Mouse (Mus musculus) left cerebral cortex, postnatal 10 days (tissue): ENCODE measurements around the gene Xpo4. TPM values are rescaled to one million over a fixed set of nuclear protein-coding genes. Genes with fewer than 3 reads are reported as not detected.
A peak's percentile ranks its signal among the peaks of the same experiment; 100 is the strongest.

Source experiments
- DNase-seq, 2 experiments: peaks; one replicate each; pipeline ENCODE4 v3.0.0; 2021 to 2022; ENCODE audit warnings: low spot score in 2 of 2, mixed read lengths in 1 of 2; ENCODE audit errors: extremely low spot score in 1 of 2
- intact Hi-C: fragments of 180-260 bp; cut with DNase I; formaldehyde crosslinking; loops from one replicate; pipeline ENCODE4 v1.15.1; 2025
- total RNA-seq, 2 experiments: library from RNA; stranded (reverse); gene quantifications; 2 replicates each; pipeline ENCODE4 v1.2.3; 2021

Xpo4 gene
- total RNA-seq, 2 experiments from 2014 or later, result 14.8 to 15.2 TPM

- no peak for DNase-seq
- intact Hi-C loops, result no loop called here
Observed at GRCm38 (mm10) chr14:57554434-57554833, 110.8 kb downstream of the Xpo4 start.

- DNase-seq, result no peak
- intact Hi-C loops, result no loop called here
Observed at GRCm38 (mm10) chr14:57552945-57553344, 112.3 kb downstream of the Xpo4 start.

GRCm38 (mm10) chr14:57547062-57547461 is 118.2 kb downstream of the Xpo4 start:
- no peak for DNase-seq
- intact Hi-C loops, result no loop called here

- no peak for DNase-seq
- intact Hi-C loops, result no loop called here
Observed at GRCm38 (mm10) chr14:57546557-57547021, 118.6 kb downstream of the Xpo4 start.

- intact Hi-C loops, result no loop called here
- no peak for DNase-seq
Observed at GRCm38 (mm10) chr14:57546131-57546530, 119.1 kb downstream of the Xpo4 start.

GRCm38 (mm10) chr14:57545526-57545925 is 119.7 kb downstream of the Xpo4 start:
- DNase-seq, result no peak

GRCm38 (mm10) chr14:57543420-57544039 is 121.7 kb downstream of the Xpo4 start:
- no peak for DNase-seq
- intact Hi-C loops, result no loop called here

More at GRCm38 (mm10) chr14:57545526-57545925, 119.7 kb downstream of the Xpo4 start:
- intact Hi-C loops, result no loop called here

GRCm38 (mm10) chr14:57542231-57542630 is 123.0 kb downstream of the Xpo4 start:
- intact Hi-C loops, result no loop called here

GRCm38 (mm10) chr14:57540683-57541082 is 124.5 kb downstream of the Xpo4 start:
- DNase-seq, result no peak
- intact Hi-C loops, result no loop called here

More at GRCm38 (mm10) chr14:57542231-57542630, 123.0 kb downstream of the Xpo4 start:
- peak in 1 of 2 experiments; percentile 30 for DNase-seq

- intact Hi-C loops, result no loop called here
- peak in 1 of 2 experiments; percentile 54 for DNase-seq
Observed at GRCm38 (mm10) chr14:57537261-57538015, 127.8 kb downstream of the Xpo4 start.

- intact Hi-C loops, result no loop called here
- no peak for DNase-seq
Observed at GRCm38 (mm10) chr14:57536820-57537219, 128.4 kb downstream of the Xpo4 start.

GRCm38 (mm10) chr14:57535646-57536045 is 129.6 kb downstream of the Xpo4 start:
- DNase-seq, result no peak
- intact Hi-C loops, result no loop called here

- intact Hi-C loops, result no loop called here
- DNase-seq, result peak in 1 of 2 experiments; percentile 71
Observed at GRCm38 (mm10) chr14:57534961-57535360, 130.3 kb downstream of the Xpo4 start.

- intact Hi-C loops, result no loop called here
- no peak for DNase-seq
Observed at GRCm38 (mm10) chr14:57534346-57534745, 130.9 kb downstream of the Xpo4 start.

GRCm38 (mm10) chr14:57533841-57534240 is 131.4 kb downstream of the Xpo4 start:
- intact Hi-C loops, result no loop called here
- DNase-seq, result no peak

- peak in 1 of 2 experiments; percentile 55 for DNase-seq
- intact Hi-C loops, result no loop called here
Observed at GRCm38 (mm10) chr14:57533214-57533613, 132.0 kb downstream of the Xpo4 start.

- DNase-seq, result no peak
- intact Hi-C loops, result no loop called here
Observed at GRCm38 (mm10) chr14:57532577-57532976, 132.7 kb downstream of the Xpo4 start.

- intact Hi-C loops, result no loop called here
- no peak for DNase-seq
Observed at GRCm38 (mm10) chr14:57529786-57530515, 135.3 kb downstream of the Xpo4 start.

GRCm38 (mm10) chr14:57529086-57529785 is 136.0 kb downstream of the Xpo4 start:
- no peak for DNase-seq
- intact Hi-C loops, result no loop called here
